Mouse (Mus musculus): ENCODE results near the gene Fkbp5.
A peak's percentile ranks its signal among the peaks of the same experiment; 100 is the strongest.
"Not testable (repeated sequence)": the region's sequence is repeated elsewhere in the genome, so short reads cannot be mapped to it uniquely, and the experiment has no call there.

The Fkbp5 gene

DNA sequence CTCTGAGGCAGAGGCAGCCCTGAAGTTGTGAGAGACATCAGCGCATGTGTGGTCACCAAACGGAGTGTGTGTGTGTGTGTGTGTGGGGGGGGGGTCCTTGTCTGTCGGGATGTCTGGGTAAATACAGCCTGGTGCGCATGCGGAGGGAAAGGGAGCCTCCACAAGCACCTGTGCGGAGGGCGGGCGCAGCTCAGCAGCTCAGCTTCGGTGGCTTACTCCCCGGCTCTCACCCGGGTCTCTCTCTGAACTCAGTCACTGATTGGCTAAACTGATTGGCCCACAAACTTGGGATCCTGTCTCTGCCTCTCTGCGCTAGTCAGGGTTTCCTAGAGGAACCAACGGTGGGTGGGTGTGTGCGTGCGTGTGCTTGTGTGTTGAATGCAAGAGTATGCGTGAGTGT is 142.8 kb downstream of the Fkbp5 start:
- no peak for DNase-seq (ENCODE audit: low spot score in 2 of 2)

DNA sequence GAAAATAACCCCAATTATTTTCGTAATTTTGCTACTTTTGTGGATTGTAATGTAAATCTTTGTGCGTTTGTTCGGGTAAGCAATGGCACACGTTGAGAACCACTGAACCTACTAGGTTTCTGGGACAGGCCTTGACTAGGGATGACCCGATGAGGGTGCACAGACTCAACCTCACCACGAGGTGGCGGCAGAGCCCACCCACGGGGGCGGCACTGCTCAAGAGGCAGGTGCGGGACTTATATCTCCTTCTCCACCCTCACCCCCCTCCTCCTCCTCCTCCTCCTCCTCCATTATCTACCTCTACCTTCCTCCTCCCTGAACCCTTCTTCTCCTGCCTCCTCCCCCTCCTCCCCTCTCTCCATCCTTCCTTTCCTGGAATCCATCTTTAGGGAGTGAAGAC is 143.5 kb downstream of the Fkbp5 start:
- no peak for DNase-seq (ENCODE audit: low spot score in 2 of 2)

DNA sequence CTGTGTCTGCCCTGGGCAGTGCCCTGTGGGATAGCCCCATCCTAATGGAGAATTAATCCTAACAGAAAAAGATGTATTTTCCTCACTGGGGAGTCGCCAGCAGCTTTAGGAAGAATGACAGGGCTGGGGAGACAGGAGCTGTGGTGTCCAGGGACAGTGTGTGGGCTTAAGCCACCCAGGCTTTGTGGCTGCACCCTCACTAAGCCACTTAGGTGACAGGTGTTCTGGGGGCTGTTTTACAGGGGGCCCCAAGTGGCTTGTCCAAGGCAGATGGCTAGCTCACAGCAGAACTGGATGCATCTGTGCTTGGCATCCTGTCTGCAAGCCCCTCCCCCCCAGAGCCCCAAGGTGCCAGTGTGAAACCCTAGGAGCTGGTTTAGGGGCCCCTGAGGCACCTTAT is 145.4 kb downstream of the Fkbp5 start:
- no peak for DNase-seq (ENCODE audit: low spot score in 2 of 2)

DNA sequence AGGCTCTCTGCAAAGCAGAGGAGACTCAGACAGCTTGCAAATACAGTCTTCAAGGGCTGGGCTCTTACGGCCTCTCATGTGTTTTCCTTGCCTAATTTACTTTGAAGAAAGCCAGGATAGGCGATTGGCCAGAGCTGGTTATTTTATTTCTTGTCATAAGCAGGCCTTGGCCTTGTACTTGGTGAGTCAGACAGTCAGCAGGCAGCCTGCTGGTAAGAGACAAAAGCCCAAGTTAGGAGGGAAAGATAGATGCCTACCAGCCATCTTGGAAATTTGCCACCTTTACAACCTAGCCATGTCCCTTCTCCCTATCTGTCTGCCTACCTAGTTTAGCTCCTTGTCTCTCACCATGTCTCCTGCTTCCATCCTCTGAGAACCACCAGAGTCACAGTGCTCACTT is 146.0 kb downstream of the Fkbp5 start:
- DNase-seq (ENCODE audit: low spot score in 2 of 2), result no peak

DNA sequence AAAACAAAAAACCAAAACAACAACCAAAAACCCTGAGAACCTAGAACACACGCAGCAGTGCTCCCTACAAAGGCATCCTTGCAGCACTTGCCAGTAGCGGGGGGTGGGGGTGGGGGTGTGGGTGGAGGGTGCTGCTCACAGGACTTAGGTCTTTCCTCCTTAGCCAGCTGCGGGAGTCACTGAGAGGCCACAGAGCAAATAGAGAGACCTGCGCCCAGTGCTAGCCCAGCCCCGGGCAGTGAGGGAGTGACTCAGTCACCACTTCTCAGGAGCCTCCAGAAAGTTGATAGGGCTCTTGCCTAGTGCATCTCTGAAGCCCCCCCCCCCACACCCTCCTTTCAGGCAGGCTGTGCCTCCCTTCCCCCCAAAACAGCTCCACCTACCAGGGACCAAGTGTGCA is 148.3 kb downstream of the Fkbp5 start:
- no peak for DNase-seq (ENCODE audit: low spot score in 2 of 2)

DNA sequence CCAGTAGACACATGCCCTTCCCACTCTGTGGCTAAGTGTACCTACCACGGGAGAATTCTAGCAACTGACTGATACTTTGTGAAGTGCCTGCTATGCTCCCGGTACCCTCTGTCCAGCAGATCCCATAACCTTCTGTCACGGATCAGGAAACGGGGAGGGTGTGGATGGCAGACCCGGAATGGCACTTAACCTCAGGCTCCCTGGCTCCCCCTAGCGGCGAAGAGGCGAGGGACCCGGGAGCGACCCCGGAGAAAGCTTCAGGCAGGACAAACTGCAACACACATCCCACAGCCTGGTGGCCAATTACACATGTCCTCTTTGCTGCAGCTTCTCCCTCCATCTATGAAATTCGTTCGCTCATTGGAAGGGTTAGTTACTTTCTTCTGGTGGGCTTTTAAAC is 148.9 kb downstream of the Fkbp5 start:
- DNase-seq (ENCODE audit: low spot score in 2 of 2), result peak; percentile 69 to 83

DNA sequence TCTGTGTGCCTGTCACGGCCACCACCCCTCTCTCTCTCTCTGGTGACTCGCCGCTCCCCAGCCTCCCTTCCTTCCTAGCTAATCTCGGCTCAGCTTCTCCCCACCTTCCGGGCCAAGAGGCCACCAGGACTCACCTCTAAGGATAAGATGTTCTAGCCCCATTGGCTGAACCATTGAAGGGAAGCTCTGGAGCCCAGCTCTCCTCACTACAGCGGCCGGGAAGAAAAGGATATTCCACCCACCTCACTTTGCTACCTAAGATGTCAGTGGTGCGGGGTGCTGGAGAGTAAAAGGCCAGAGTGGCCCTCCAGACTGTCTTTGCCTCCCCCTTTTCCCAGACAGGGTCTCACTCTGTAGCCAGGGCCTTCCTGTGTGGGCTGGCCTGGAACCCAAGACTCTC is 152.2 kb downstream of the Fkbp5 start, which contains the start of gene Tulp1:
Gene Tulp1, minus strand, starts transcription at position 101 of the 400 bp plus-strand sequence.
- no peak for DNase-seq (ENCODE audit: low spot score in 2 of 2)

DNA sequence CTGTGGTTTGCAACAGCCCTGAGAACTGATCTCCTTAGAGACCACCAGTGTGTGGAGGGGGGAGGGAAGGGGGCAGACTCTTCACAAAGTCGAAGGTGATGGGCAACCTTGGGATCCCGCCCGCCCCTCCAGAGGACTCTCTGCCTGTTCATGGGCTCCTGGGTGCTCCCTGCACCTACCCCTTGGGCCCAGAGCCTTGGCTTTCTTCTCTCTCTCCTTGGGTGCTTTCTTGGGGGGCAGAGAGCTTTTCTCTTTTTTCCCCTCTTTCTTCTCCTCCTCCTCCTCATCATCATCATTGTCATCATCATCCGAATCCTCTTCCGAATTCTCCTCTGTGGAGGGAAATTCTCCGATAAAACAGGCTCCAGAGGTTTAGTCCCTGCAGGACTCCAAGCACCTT is 153.8 kb downstream of the Fkbp5 start:
- no peak for DNase-seq (ENCODE audit: low spot score in 2 of 2)

DNA sequence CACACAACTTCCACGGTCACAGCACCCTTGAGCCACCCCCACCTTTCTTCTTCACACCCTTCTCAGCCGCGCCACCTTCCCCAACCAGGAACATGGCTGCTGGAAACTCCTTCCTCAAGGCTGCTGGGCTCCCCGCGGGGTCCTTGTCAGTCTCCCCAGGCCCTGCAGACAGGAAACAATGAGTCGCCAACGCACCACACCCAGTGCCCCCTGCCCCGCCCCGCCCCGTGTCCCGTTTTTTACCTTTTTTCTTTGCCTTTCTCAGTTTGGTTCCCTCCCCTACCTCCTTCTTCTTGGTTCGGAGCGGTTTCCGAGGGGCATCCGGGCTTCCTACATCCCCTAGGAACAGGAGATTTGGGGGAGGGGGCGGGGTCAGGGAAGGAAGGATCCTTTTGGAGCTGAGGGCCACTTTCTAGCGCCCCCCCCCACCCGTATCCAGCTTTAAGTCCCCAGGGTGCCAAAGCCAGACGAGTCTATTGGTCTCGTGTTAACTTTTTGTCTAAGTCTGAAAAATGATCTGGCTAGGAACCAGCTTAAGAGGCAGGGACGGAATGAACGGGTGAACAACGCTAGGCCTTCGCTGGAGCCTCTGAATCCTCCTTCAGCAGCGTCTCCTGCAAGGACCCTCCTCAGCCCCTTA is 154.6 kb downstream of the Fkbp5 start:
- DNase-seq (ENCODE audit: low spot score in 2 of 2), result no peak

DNA sequence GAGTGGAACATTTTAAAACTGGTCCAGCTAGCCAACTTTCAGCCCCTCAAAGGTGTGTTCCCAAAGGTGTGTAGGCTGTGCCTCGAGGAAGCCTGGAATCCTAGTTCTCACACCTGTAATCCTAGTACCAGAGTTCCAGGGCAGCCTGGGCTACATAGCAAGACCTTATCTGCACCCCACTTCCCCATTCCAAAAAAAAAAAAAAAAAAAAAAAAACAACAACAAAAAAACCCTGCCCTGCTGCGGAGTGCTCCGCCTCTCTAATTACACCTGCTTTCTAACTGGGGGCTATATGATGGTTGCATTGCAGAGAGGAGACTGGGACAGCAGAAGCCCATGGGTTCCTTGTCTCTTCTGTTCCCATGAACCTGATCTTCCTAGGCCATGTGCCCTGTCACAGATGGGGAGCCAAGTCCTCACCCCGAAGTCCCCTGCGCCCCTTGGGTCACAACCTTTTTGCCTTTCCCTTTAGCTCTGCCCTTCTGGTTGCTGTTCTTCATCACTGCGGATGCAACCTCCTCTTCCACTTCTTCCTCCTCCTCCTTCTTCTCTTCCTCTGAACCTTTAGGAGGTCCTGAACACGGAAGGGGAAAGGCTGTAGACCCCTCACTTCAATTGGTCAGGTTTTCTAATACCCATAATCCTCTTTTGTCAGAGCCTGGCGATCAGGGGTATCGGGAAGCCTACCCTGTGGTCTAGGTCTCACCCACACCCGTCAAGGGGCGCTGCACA is 155.2 kb downstream of the Fkbp5 start:
- no peak for DNase-seq (ENCODE audit: low spot score in 2 of 2)

DNA sequence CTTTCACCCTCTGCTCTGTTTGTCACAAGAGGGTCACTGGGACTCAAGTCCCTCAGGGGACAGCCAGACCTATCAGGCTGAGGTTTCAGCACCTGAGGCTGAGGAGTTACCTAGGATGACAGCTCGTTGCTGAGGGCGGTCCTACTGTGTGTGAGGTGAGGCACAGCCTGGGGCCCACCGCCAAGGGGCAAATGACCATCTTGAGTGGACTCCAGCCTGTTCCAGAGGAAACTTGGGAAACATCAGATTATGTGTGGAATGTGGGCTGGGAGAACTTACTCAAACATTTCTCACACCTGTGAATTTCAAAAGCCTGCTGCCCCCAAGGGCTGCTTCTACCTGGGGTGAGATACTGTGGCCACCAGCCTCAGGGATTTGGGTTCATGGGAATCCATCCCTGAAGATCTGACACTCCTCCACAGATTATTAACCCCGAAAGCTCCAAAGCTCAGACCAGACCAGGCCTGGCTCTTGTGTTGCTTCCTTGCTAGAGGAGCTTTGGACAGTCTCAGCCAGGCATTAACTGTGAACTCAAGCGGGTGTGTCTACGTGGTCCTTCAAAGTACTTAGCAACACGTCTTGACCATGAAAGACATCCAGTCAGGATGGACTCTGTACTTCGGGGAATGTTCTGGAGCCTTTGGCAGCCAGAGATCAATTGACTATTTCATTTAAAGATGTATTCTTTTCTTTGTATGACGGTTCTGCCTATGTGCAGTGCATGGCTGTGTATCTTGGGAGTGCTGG is 156.6 kb downstream of the Fkbp5 start:
- DNase-seq (ENCODE audit: low spot score in 2 of 2), result no peak

DNA sequence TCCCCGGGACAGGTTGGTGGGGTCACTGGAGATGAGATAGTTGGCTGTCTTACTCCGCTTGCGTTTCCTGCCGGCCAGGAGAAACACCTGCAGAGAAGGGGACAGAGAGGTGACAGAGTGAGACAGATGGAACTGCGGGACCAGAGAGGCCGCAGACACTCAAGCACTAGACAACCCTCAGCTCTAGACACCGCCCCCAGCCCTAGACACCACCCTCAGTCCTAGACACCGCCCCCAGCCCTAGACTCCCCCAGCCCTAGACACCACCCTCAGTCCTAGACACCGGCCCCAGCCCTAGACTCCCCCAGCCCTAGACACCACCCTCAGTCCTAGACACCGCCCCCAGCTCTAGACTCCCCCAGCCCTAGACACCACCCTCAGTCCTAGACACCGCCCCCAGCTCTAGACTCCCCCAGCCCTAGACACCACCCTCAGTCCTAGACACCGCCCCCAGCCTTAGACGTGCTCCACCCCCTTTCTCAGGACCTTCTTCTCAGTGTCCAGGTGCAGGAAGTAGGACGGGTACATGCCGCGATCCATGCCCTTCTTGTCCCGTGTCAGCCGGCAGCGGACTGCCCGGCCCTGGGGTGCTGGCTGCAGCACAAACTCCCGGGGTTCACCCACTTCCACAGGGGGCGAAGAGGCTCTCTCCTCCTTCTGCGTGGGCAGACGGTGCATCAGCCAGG is 158.6 kb downstream of the Fkbp5 start:
- not testable (repeated sequence) for DNase-seq (ENCODE audit: low spot score in 2 of 2)

DNA sequence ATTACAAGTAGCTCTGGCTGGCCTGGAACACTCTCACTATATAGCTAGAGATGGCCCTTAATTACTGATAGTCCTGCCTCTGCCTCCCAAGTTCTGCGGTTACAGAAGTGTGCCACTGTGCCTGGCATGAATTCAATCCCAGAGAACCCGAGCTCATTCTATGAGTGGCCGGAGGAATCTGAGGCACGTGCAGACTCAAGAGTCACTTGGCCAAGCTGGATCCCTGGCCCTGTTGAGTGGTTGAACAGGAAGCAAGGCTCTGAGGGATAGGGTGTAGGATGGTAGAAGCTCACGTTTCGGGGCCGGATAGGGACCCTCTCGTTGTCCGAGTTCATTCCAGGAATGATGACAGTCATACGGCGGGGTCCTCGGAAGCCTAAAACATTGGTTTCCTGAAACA is 161.5 kb downstream of the Fkbp5 start:
- DNase-seq (ENCODE audit: low spot score in 2 of 2), result no peak

DNA sequence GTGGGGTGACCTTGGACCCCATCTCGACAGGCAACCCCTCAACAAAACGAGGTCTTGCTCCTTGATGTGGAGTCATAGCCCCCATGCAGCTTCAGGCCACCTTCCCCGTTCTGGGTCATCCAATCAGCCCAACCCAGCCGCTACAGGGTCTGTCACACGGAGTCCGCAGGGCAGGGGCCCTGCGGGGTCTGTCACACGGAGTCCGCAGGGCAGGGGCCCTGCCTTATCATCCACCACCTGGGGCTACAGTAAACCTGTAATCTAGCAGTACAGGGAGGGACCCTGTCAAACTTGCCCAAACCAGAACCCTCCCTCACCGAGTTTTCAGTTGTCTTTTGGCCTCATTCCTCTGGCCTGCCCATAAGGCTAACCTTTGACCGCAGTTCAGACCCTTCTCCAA is 165.3 kb downstream of the Fkbp5 start:
- DNase-seq (ENCODE audit: low spot score in 2 of 2), result no peak

DNA sequence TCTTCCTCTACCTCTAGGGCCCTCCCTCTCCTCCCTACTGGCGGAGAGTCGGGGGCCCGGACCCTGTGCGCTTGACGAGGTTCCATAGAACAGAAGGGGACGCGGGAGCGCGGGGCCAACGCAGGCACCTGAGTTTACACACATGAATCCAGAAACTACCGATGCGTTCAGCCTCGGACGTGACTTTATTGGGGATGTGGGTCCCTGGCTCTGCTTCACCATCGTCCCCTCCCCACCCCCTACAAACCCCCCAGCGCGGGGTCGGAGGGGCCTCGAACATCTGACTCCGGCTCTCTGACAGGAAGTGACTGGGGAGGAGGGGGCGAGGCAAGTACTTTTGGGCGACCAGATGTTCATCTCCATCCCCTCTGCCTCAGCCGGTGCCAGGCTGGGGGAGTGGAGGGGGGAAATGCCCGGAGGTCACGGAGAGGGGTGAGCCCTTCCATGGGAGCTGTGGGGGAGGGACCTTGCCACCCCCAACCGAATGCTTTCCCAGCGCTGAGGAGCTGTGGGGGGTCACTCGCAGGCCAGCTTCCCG is 165.9 kb downstream of the Fkbp5 start:
- no peak for DNase-seq (ENCODE audit: low spot score in 2 of 2)

DNA sequence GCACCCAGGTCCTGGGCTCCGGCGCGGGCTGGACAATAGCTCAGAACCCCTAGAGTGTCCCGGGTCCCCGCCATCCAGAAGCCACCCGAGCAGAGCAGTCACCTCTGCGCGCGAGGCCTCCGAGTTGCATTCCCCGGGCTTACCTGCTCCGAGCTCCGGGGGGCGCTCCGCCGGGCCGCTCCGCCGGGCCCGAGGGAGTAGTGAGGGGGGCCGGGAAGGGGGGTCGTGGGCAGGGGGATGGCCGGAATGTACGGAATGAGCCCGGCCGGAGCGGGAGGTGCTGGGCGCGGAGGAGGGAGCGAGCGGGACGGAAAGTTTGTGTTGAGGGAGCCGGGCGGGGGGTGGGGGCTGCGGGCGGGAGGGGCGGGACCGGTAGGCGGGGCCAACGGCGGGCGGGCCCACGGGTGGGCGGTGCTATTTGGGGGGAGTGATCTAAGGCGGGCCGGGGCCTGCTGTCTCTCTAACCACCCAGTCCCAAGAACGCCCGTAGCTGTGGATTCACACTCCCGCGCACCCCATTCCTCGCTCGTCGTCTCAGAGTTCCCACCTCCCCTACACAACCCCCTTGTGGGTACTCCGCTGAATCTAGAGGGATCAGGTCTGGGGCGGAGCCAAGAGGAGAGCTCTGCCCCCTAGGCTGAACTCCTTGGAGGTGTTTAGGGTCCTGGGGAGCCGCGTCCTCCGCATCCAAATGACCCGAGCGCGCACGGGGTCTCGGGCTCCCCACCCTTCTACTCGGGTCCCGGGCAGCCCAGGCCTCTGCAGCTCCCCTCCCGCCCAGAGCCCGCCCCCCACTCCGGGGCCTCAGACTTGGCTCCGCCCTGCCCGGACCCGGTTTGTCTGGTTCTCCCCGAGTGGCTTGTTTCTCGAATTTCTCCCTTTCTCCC is 166.6 kb downstream of the Fkbp5 start, which contains the start of gene Tead3:
Gene Tead3, minus strand, starts transcription at position 352 of the 887 bp plus-strand sequence.
- DNase-seq (ENCODE audit: low spot score in 2 of 2), result peak; percentile 73 to 80

DNA sequence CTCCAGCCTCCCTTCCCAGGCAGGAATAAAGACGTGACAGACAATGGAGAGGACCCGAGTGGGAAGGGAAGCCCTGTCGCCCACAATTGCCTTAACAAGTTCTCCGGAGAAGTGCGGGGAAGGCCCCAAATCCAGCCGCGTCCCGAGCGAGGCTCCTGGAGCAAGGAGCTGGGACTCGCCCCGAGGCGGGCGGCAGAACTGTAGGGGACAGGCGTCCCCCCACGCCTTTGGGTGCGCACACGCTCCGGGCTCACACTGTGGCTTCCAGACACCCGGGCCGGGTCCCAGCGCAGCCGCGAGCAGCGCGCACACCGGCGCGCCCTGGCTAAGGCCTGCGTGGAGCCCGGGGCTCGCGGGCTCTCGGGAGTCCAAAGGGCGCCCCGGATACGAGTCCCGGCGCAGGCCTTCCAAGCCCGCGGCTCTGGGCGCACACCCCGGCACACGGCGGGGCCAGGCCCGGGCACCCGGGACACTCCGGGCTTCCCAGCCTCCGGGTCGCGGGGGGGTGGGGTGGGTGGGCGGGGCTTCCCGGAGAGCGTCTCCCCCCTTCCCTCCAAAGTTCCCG is 167.3 kb downstream of the Fkbp5 start:
- DNase-seq (ENCODE audit: low spot score in 2 of 2), result no peak

DNA sequence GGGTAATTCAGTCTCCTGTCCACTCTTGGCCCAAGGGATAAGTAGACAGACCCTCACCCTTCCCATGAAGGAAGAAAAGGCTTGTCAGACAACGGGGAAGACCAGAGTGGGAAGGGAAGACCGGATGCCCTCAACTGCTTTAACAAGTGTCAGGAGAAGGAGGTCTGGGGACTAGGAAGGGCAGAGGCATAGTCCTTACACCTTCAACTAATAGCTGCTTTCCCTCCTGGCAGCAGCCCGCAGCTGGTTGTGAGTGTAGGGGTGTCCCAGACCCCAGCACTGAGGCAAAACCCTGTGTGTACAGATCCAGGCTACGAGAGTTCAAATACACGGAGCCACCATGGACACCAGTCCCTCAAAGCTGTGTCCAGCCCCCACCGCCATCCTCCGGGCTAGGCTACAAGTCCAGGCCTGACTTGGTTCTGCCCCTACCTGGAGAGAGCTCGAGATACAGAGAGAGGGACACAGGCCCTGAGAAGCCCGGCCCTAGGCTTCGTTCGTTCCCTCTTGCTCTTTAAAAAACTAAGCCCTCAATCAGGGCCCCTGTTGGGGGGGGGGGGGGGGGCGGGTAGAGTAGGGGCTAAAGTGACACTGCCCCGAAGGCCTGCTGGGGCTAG is 168.0 kb downstream of the Fkbp5 start:
- DNase-seq (ENCODE audit: low spot score in 2 of 2), result peak in 1 of 2 experiments; percentile 66
